Mouse (Mus musculus): Measurements from ENCODE around the gene Rab5c.

GRCm38 (mm10) chr11:100759611-100760233, 21.7 kb upstream of the Rab5c start, which contains the start of gene Kcnh4:
- TF ChIP-seq POLR2A (IDR thresholded peaks at IDR 0.05; ENCODE audit: low read depth, low read length) (no peak), CTCF (IDR thresholded peaks at IDR 0.05; ENCODE audit: extremely low read depth, insufficient read depth, insufficient read length, insufficient replicate concordance) (0 out of 2 replicates have a peak, but pooled peaks have one; percentile 5)
